Mouse (Mus musculus) embryonic fibroblast, embryonic 13.5 days (primary cell): Measurements from ENCODE around the gene Nfib.

Source experiments
- CTCF ChIP-seq: IDR thresholded peaks from 2 replicates; pipeline ENCODE4 v1.5.1; 2011; ENCODE audit warnings: mild to moderate bottlenecking, control low read depth, low read length, moderate library complexity, borderline replicate concordance; ENCODE audit not compliant: insufficient read depth
- POLR2A ChIP-seq: IDR thresholded peaks from 2 replicates; pipeline ENCODE4 v1.6.1; 2011; ENCODE audit warnings: low read depth, mild to moderate bottlenecking, control low read depth, low read length, moderate library complexity

DNA sequence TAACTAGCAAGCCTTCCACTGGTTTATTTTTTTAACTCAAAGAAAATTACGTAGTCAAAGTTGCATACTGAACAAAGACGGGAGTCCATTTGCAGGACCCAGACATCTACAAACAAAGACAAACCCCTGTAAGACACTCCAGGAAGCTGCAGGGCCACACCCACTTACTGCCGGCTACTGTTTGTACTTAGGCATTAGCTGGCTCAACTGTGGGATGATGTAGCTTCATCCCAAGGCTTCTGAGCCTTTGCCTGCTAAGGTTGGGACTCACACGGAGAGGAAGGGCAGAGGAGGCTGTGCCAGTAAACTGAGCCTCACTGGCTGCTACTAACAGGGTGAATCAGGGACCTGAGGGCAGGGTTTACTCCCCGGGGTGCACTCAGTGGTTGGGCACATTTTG, 305.0 kb downstream of the Nfib start:
- TF ChIP-seq CTCF = no peak
- TF ChIP-seq POLR2A = no peak
